ENCODE assay signal across 8 mouse cellular contexts in genomic region chr17:24209043-24209915, GRCm38 (mm10). TPM values are rescaled to one million over a fixed set of nuclear protein-coding genes. Genes with fewer than 3 reads are reported as not detected.
DNase-seq lines count a peak whose midpoint lies in the region; ATAC-seq and TF ChIP-seq lines count a peak whose summit lies in the region.

TSS of gene Ntn3 (minus strand) at chr17:24209531.

- H3K36me3 ChIP-seq in forebrain, embryonic 13.5 days (ENCODE audit: poor library complexity, severe bottlenecking) = no peaks in the 10 kb centered on the region
- no peaks in the 10 kb centered on the region for H3K36me3 ChIP-seq in hindbrain, embryonic 13.5 days
- no peaks in the 10 kb centered on the region for H3K36me3 ChIP-seq in limb, embryonic 15.5 days
- H3K36me3 ChIP-seq in midbrain, postnatal 0 days (ENCODE audit: insufficient read depth, low read length) = no peaks in the 10 kb centered on the region

- peak within 1 kb of the TSS; percentile 60 for H3K27ac ChIP-seq in forebrain, embryonic 13.5 days
- peak within 1 kb of the TSS; percentile 80 for H3K27ac ChIP-seq in hindbrain, embryonic 13.5 days
- peak within 1 kb of the TSS; percentile 96 for H3K27ac ChIP-seq in limb, embryonic 15.5 days
- peak within 1 kb of the TSS; percentile 40 for H3K27ac ChIP-seq in midbrain, postnatal 0 days (ENCODE audit: low read depth, low read length)

- H3K4me1 ChIP-seq in forebrain, embryonic 13.5 days = peaks cover 74% of the 10 kb centered on the region
- peaks cover 77% of the 10 kb centered on the region for H3K4me1 ChIP-seq in hindbrain, embryonic 13.5 days (replicated peaks)
- H3K4me1 ChIP-seq in limb, embryonic 15.5 days = peaks cover 87% of the 10 kb centered on the region
- H3K4me1 ChIP-seq in midbrain, postnatal 0 days (ENCODE audit: insufficient read depth, low read length) = peaks cover 48% of the 10 kb centered on the region

- ATAC-seq in forebrain, embryonic 13.5 days = peak; percentile 31
- ATAC-seq in hindbrain, embryonic 13.5 days (ENCODE audit: low FRiP score) = peak; percentile 9
- ATAC-seq in limb, embryonic 15.5 days (ENCODE audit: insufficient number of reproducible peaks, low FRiP score, low TSS enrichment, low read depth) = peak; percentile 83
- ATAC-seq in midbrain, postnatal 0 days (ENCODE audit: low FRiP score) = 0 out of 2 replicates have a peak, but pooled peaks have one; percentile 20

- H3K27me3 ChIP-seq in forebrain, embryonic 13.5 days = peaks cover 33% of the 10 kb centered on the region
- H3K27me3 ChIP-seq in hindbrain, embryonic 13.5 days = peaks cover 32% of the 10 kb centered on the region
- no peaks in the 10 kb centered on the region; the same call in none of the 2 replicates for H3K27me3 ChIP-seq in limb, embryonic 15.5 days
- no peaks in the 10 kb centered on the region for H3K27me3 ChIP-seq in midbrain, postnatal 0 days (ENCODE audit: insufficient read depth, low read length)

- peak within 1 kb of the TSS; percentile 94 for H3K4me2 ChIP-seq in forebrain, embryonic 13.5 days
- peak within 1 kb of the TSS; percentile 92 for H3K4me2 ChIP-seq in hindbrain, embryonic 13.5 days
- peak within 1 kb of the TSS; percentile 91 for H3K4me2 ChIP-seq in limb, embryonic 15.5 days
- H3K4me2 ChIP-seq in midbrain, postnatal 0 days (ENCODE audit: low read depth, low read length, poor library complexity, severe bottlenecking) = peak within 1 kb of the TSS; percentile 79

- peak within 1 kb of the TSS; percentile 82 for H3K9ac ChIP-seq in forebrain, embryonic 13.5 days
- peak within 1 kb of the TSS; percentile 81 for H3K9ac ChIP-seq in hindbrain, embryonic 13.5 days
- peak within 1 kb of the TSS; percentile 70 for H3K9ac ChIP-seq in limb, embryonic 15.5 days
- peak within 1 kb of the TSS; percentile 72 for H3K9ac ChIP-seq in midbrain, postnatal 0 days (replicated peaks; ENCODE audit: low read length, poor library complexity, severe bottlenecking)

- TF ChIP-seq CTCF in midbrain, postnatal 0 days (IDR thresholded peaks at IDR 0.05) = no peak

- DNase-seq in left cerebral cortex, adult 18-20 months (ENCODE audit: low spot score in 2 of 2) = peak; percentile 42 to 65
- DNase-seq in left cerebral cortex, adult 11 months (ENCODE audit: low spot score) = no peak
- DNase-seq in c-Kit-positive CD71-positive TER-119-positive erythroid progenitor cells, embryonic 14.5 days (ENCODE audit: low spot score) = peak; percentile 89
- DNase-seq in midbrain, postnatal 0 days (ENCODE audit: low spot score) = peak; percentile 69
- peak; percentile 46 for DNase-seq in testis, postnatal 14 days (ENCODE audit: low spot score)

- H3K4me3 ChIP-seq in forebrain, embryonic 13.5 days = peak within 1 kb of the TSS; percentile 51
- H3K4me3 ChIP-seq in hindbrain, embryonic 13.5 days = peak within 1 kb of the TSS; percentile 75
- H3K4me3 ChIP-seq in limb, embryonic 15.5 days = peak within 1 kb of the TSS; percentile 71
- H3K4me3 ChIP-seq in midbrain, postnatal 0 days (ENCODE audit: low read depth, low read length) = peak within 1 kb of the TSS; percentile 38

- under 1% methylated on average over 36 of the region's 43 CpGs for WGBS in forebrain, embryonic 13.5 days
- under 1% methylated on average over 34 of the region's 43 CpGs for WGBS in hindbrain, embryonic 13.5 days
- under 1% methylated on average over 42 of the region's 43 CpGs for WGBS in limb, embryonic 15.5 days
- 1% methylated on average over 42 of the region's 43 CpGs for WGBS in midbrain, postnatal 0 days

- H3K9me3 ChIP-seq in forebrain, embryonic 13.5 days (replicated peaks) = no peaks in the 10 kb centered on the region
- no peaks in the 10 kb centered on the region for H3K9me3 ChIP-seq in hindbrain, embryonic 13.5 days
- no peaks in the 10 kb centered on the region for H3K9me3 ChIP-seq in limb, embryonic 15.5 days
- no peaks in the 10 kb centered on the region for H3K9me3 ChIP-seq in midbrain, postnatal 0 days (ENCODE audit: low read length)

RNA-seq across cellular contexts. Expression of gene Ntn3, which starts in this region (rescaled TPM):
- total RNA-seq in left cerebral cortex, adult 18-20 months (2021) = 1 to 10 TPM; 8.1 to 8.5 TPM
- polyA plus RNA-seq in forebrain, embryonic 13.5 days (2015; fragmentation: Nextera tagmentation; extraction: Ambion mirVana) = 2.4 and 2.9 TPM in 2 replicates
- polyA plus RNA-seq in hindbrain, embryonic 13.5 days (2015; fragmentation: Nextera tagmentation; extraction: Ambion mirVana) = 4.2 and 5.2 TPM in 2 replicates
- 8.8 and 13.8 TPM in 2 replicates for polyA plus RNA-seq in limb, embryonic 15.5 days (2015; fragmentation: Nextera tagmentation; extraction: Ambion mirVana)
- total RNA-seq in midbrain, postnatal 0 days (2014; rRNA removed) = 19.4 and 23.6 TPM in 2 replicates
- polyA plus RNA-seq in midbrain, postnatal 0 days (2015; fragmentation: Nextera tagmentation; extraction: Ambion mirVana) = 4.0 and 4.3 TPM in 2 replicates

Comparison
In these comparisons a context has a peak if more than half of its experiments do, and no peak if none do; other contexts are left out.
1. ATAC-seq: peak in every context shown above with its lines; median percentile 83 in limb, embryonic 15.5 days; 31 in forebrain, embryonic 13.5 days; 20 in midbrain, postnatal 0 days; 9 in hindbrain, embryonic 13.5 days.
2. H3K27ac ChIP-seq: peak in every context shown above with its lines; median percentile 96 in limb, embryonic 15.5 days; 80 in hindbrain, embryonic 13.5 days; 60 in forebrain, embryonic 13.5 days; 40 in midbrain, postnatal 0 days.